Mouse (Mus musculus) liver, adult (tissue): ENCODE data around the gene Klhl29.

ENCODE experiments used
- GATA4 ChIP-seq: IDR thresholded peaks from 2 replicates; pipeline ENCODE4 v1.6.1; 2014; ENCODE audit warnings: mild to moderate bottlenecking, low read length; ENCODE audit not compliant: insufficient replicate concordance

Gene Klhl29

DNA sequence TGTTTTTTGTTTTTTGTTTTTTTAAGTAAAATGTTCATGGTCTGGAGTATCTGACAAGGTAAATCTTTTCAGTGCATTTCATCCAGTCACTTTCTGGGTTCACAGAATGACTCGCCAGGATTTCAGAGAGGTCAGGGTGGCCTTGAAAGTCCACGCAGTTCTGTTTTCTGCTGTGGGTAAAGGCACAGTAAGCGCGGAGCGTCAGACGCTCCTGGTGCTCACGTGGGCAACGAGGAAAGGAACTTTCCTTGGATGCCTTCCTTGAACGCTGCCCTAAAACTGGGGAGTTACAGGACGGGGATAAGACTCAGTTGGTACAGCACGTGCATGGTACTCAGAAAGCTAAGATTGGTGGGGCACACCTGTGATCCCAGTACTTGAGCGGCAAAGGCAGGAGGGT, 139.9 kb downstream of the Klhl29 start:
- no peak for TF ChIP-seq GATA4

DNA sequence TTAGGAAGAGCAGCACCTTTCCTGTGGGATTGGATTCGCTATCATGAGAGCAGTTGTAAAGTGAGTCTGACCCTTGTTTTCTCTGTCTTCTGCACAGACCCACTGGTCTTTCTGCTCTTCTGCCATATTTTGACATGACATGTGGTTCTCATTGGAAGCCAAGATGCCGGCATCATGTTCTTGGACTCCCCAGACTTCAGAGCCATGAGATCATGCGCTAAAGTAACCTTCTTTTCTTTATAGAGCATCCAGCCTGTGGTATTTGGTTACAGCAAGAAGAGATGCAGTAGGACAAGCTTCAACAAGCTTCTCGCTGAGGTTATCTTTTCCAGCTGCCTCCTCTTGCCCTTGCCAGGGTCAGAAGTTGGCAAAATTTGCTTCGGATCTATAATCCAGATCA, 145.0 kb downstream of the Klhl29 start:
- TF ChIP-seq GATA4 = no peak

DNA sequence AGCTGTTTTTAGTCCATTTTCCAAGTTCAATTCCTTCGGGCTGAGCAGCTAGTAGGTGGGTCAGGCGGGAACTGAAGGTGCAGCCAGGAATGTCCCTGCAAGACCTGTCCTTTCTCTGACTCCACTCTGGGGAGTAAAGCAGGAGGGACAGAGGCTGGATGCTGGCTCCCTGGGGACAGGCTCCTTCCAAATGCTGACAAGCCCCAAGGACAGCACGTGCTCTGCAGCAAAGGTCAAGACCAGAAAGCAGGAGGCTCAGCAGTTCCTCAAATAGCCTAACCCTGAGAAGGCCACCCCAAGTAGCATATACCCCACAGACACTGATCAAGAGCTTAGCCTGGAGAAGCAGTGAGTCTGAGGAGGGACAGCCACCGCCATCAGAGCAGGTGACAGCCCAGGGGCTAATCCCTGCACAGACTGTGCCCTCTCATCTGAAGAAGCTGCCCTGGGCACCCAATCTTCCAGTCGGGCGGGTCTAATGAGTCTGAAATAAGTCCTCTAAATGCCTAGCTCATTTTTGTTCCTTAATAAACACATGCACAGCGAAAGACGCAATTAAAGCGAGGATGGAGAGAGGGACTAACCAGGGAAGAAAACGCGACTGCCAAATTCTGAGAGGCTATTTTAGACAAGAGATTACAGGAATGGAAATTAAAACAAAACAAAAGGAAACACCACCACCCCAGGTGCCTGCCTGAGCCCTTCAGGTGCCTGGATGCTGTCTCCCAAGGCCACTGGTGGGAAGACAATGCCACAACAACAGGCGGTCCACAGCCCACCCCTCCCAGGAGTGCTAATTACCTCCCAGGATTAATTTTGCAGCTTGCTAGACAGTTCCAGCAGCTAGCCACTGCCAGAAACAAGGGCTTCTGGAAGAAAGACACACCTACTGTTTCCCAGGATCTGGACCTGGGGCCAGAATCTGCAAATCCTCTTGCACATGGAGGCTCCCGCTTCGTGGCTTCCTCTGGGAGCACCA, 148.5 kb downstream of the Klhl29 start:
- no peak for TF ChIP-seq GATA4

DNA sequence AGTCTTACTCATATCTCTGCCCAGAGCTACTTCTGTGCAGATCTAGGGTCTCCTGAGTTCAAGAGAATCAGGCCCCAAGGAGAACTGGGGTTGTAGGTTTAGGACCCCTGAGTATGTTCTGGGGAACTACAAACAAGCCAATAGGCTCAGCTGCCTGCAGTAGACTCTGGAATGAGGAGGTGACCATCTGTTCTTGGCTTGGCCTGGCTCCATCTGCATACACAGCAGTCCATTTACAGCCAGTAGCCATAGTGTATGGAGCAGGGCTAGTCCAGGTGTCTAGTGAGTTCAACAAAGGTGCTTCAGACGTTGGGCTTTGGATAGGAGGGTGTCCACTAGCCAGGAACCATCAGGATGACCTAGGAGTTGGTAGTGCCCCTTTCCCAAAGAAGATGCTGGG, 151.9 kb downstream of the Klhl29 start:
- TF ChIP-seq GATA4 = no peak

DNA sequence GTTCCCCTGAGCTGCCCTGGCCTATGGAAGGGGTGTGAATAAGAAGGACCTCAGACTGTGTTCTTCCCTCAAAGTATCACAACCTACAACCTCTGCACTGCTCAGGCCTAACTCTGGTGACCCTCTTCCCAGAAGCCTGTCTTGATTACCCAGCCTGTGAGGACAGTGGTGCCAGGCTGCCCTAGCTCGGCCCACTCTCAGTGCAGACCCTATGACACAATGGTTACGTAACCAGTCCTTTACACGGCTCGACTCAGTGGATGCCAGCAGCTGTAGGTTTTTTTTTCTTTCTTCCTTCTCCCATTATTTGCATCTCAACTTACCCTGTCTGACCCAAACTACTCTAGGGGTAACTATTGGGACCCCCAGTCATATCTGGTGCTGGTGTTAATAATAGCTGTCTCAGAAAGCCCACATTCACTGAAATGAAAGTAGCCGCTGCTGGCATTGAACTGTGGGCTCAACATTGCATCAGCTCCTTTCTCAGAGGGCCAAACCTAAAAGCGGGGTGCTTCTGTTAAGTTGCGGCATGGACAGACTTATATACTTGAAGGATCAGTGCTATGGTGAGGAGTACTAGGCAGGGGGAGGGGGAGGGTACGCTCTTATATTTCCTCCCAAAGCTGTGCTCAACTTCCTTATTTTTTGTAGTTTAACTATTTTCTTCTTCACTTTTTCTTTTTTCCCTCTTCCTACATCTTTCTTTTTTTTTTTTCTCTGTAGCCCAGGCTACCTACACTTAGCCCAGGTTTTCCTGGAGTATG, 152.9 kb downstream of the Klhl29 start:
- TF ChIP-seq GATA4 = no peak

DNA sequence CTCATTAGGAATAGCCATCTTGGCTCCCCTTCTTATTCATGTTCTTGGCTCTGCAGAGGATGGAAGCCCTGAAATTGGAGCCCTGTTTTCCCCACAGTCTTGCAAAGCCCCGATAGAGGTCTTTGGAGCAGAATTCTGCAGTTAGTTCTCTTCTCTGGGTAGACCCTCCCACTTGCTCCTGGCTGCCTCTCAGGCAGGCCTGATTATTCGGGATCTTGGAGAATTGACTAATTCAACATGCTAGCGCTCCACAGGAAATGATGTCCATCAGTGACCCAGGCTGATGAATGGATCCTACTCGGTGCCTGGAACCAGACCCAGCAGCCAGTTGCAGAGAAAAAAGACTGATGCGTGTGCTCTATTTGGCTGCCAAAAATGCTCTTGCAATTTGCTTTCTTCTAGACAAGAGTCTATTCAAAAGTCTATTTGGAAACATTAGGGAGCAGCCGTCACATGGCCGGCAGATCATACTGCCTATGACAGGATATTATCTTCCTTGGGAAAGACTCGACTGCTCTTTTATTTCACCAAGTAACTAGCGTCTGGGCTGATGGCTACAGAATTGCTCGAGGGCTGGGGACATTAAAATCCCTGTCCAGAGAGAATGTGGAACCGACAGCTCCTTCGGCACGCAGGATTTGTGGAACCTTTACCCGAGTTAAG, 155.4 kb downstream of the Klhl29 start:
- TF ChIP-seq GATA4 = no peak

DNA sequence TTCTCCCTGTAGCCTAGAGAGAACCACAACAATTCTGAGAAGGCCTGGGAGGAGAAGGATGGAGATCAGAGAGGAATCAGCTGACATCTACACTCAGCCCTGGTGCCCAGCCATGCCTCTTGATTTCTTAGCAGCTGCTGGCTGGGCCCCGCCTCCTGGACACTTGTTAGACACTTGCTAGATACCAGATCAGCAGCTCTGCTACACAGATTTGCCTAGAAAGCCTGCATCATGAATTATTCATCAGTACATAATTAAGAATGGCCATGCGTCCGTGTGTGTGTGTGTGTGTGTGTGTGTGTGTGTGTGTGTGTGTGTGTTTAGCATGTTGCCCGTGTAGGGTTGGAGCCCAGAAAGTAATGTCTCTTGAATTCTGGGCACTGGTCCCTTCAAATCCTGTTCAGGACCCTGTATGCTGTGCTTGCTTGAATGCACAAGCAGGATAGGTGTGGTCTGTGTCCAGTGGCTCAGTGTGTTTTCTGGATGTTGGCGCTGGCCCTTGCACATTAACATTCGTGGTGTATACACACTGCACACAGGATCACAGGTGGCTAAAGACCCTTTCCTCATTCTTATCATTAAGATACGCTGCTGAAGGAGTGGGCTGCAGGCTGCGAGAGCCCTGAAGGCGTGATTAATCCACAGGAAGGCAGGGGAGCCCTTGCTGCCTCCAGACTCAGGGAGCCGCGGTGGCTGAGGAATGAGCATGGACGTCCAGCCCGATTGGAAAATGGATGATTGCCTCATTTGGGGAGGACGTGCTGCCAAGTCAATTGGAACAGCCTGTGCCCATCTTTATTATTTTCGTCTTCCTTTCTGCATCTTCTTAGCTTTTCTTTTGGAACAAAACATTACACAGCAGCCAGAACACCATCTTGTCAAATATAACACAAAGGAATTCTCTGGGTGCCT, 159.4 kb downstream of the Klhl29 start:
- TF ChIP-seq GATA4 = no peak

DNA sequence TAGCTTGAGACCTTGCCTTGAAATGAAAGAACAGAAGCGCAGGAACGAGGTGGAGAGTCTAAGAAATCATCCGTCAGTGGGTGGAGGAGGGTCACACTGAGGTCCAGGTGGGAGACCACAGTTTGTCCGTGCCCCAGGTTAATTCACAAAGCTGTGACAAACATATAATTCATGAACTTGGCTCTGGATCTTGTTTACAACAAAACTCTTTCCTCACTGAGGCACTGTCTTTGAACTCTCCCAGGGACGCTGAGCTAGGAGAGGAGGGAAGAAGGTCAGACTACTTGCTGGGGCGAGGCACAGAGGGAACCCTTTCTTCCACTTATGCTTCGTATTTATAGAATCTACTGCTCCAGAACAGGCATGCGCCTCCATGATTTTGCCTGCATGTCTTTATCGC, 161.2 kb downstream of the Klhl29 start:
- TF ChIP-seq GATA4 = no peak

DNA sequence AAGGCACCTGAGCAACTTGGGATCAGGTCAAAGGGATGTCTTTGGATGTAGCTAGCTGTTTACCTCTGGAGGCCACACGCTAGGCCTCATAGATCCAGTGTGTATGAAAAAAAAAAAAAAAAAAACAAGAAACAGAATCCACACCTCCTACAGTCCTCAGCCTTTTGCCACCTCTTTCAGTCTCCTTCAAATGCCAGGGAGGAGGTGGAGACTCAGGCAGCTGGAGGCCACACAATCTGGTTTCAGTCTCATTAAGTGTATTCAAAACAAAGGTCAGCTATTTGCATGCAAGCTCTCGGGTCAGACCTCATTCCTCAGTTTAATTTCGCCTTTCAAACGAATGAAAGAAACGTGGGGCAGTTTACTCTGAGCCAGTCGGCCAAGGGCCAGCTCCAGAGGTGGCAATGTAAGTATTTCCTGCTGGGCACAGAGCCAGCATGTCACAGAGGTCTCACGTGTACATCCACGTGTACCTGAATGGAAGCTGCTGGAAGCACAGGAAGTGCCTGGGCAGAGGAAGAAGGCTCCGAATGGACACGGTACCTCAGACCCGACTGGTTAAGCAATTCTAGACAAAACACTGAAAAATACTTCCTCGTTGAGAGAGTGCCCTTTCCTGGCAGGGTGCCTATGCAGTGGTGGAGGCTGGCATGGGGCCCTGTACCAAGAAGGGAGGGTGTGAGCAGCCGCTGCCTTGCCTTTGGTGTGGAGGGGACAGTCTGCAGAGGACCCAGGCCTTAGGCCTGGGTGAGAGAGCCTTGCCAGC, 162.0 kb downstream of the Klhl29 start:
- no peak for TF ChIP-seq GATA4

DNA sequence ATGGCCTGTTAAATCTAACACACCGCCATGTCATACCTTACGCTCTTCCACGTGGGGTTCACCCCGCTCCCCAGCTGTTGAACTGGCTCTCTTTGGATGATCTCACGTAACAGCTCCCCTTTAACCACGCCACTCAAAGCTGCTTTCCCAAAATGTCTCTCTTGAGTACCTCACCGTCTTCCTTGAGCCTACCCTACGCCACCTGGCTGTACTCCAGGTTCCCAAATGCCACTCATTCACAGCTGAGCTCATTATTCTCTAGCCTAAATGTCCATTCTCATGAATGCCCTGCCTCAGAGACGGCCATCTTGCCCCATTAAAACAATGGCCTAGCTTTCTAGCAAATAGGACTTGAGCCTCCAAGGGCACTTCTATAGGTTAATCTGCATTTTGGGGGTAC, 163.6 kb downstream of the Klhl29 start:
- TF ChIP-seq GATA4 = no peak

DNA sequence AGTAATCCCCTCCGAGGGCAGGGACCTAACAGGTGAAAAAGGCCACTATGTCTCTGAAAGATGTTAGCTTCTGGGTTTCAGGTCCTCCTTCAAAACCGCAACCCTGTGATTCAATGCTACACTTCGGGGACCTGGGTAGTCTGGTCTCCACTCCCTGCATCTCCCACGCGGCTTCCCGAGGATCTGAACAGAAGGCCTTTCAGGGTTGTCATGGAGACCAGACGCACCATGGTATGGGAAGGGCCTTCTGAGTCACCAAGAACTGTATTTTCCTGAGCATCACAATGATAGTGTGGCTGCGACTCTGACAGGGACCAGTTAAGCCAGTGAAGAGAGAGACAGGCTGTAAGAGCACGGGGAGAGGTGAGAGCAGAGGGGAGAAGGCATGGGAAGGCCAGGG, 164.7 kb downstream of the Klhl29 start:
- TF ChIP-seq GATA4 = no peak

DNA sequence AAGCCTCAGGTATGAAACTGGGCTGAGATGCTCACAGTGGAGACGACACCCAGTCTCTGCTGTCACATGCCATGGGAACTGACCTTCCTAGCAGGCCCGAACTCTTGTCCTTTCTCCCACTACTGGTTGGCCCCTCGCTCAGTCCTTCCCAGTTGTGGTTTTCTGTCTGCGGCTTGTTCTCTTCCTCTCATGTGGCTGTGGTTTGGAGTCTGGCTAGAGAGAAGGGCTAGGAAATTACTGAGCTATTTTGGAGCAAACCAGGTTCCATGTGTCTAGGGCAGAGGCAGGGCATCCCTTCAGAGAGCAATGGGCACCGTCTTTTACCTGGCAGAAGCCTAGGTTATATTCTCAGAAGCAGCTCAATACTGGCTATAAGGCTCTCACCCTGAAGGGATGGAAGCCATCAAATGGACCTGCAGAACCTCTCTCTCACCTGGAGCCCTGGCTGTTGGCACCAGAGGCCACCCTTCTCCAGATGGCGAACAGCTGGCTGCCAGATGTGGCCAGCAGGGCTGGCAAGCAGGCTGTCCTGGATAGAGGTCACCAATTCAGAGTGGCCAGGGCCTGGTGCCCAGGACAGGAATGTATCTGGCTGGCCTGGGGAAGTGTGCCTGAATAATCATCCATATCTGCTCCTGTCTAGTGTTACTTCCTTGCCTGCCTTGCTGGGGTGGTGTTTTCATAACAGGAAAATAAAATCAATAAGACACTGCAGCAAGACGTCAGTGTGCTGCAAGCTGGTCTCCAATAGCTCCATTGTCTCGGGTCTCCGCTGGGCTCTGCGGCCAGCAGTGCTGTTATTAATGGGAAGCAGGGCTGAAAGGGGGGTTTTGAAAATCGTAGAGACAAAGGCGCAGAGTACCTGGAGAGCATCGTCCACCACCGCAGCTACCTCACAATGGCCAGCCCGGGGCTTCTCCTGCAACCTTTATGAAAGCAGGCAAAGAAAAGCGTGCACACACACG, 167.3 kb downstream of the Klhl29 start:
- TF ChIP-seq GATA4 = no peak

DNA sequence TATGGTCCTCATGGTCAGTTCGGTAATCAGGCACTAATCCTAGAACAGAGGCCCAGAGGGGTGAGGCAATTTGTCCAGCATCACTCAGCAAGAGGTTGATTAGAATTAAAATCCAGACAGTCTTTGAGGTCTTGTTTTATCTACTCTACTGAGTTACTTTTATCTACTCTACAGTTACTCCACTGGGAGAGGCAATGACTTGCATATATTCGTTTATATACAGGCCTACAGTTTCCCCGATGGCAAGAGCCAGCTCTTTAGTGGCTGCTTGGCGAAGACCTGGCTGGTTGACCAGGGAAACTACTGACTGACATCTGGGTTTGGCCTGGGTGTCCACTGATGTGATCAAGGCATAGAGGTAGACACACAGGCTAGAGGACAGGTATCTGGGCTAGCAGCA, 168.3 kb downstream of the Klhl29 start:
- no peak for TF ChIP-seq GATA4
